Mouse (Mus musculus) cerebellum, adult (tissue): ENCODE measurements at regions not wholly inside any gene's neighbourhood (a gene's known extent, or its start where the extent isn't known, plus 50 kb on each side); places are given as distances from the start of the nearest gene placed in this dataset.
A peak's percentile ranks its signal among the peaks of the same experiment; 100 is the strongest.

ENCODE experiments used
- ATAC-seq: cut with Nextera tagmentation; 2 replicates; pipeline ENCODE4 v1.9.2; 2017; ENCODE audit warnings: mild to moderate bottlenecking, moderate library complexity, mixed read lengths; ENCODE audit not compliant: insufficient number of reproducible peaks, low FRiP score, low TSS enrichment

GRCm38 (mm10) chr7:50993707-50994106 is 394.7 kb downstream of the 4933405O20Rik start:
- ATAC-seq = no peak

- ATAC-seq = no peak
Observed at GRCm38 (mm10) chr7:51041899-51042667, 443.1 kb downstream of the 4933405O20Rik start.

- no peak for ATAC-seq
Observed at GRCm38 (mm10) chr7:51051496-51051895, 452.5 kb downstream of the 4933405O20Rik start.

- ATAC-seq = no peak
Observed at GRCm38 (mm10) chr7:51068376-51068775, 442.5 kb upstream of the Ano5 start.

- no peak for ATAC-seq
Observed at GRCm38 (mm10) chr7:51093774-51094173, 417.1 kb upstream of the Ano5 start.

- ATAC-seq = no peak
Observed at GRCm38 (mm10) chr7:51101166-51101565, 409.7 kb upstream of the Ano5 start.

GRCm38 (mm10) chr7:51140796-51141195 is 370.0 kb upstream of the Ano5 start:
- no peak for ATAC-seq

- no peak for ATAC-seq
Observed at GRCm38 (mm10) chr7:51175211-51175610, 335.6 kb upstream of the Ano5 start.

GRCm38 (mm10) chr7:51215487-51216232 is 295.2 kb upstream of the Ano5 start:
- ATAC-seq = no peak

GRCm38 (mm10) chr7:51216233-51216605 is 294.6 kb upstream of the Ano5 start:
- no peak for ATAC-seq

GRCm38 (mm10) chr7:51221351-51221750 is 289.5 kb upstream of the Ano5 start:
- peak; percentile 79 for ATAC-seq

GRCm38 (mm10) chr7:51221806-51222205 is 289.0 kb upstream of the Ano5 start:
- ATAC-seq = peak; percentile 88

- ATAC-seq = no peak
Observed at GRCm38 (mm10) chr7:51227136-51227535, 283.7 kb upstream of the Ano5 start.

- no peak for ATAC-seq
Observed at GRCm38 (mm10) chr7:51234616-51235015, 276.2 kb upstream of the Ano5 start.

- ATAC-seq = no peak
Observed at GRCm38 (mm10) chr7:51247695-51248094, 263.1 kb upstream of the Ano5 start.

- ATAC-seq = peak; percentile 26; the same call in 1 of the 2 replicates
Observed at GRCm38 (mm10) chr7:51254461-51254860, 256.4 kb upstream of the Ano5 start.

GRCm38 (mm10) chr7:51259160-51259831 is 251.5 kb upstream of the Ano5 start:
- no peak for ATAC-seq

- no peak for ATAC-seq
Observed at GRCm38 (mm10) chr7:51264166-51264565, 246.7 kb upstream of the Ano5 start.

- no peak for ATAC-seq
Observed at GRCm38 (mm10) chr7:51265896-51266295, 244.9 kb upstream of the Ano5 start.

- no peak for ATAC-seq
Observed at GRCm38 (mm10) chr7:51266879-51267278, 243.9 kb upstream of the Ano5 start.

GRCm38 (mm10) chr7:51268743-51269142 is 242.1 kb upstream of the Ano5 start:
- ATAC-seq = no peak
